In genomic region chr16:8806703-8807102, GRCm38 (mm10) we compare ENCODE assay signal across 7 mouse cellular contexts. TPM values are rescaled to one million over a fixed set of nuclear protein-coding genes. Genes with fewer than 3 reads are reported as not detected.
DNase-seq lines count a peak whose midpoint lies in the region; ATAC-seq and TF ChIP-seq lines count a peak whose summit lies in the region.

No protein-coding gene starts in this region.

- no peak overlapping the region for H3K4me3 ChIP-seq in layer of hippocampus, adult 2 months
- H3K4me3 ChIP-seq in ES-E14 (ENCODE audit: insufficient read depth in 1 of 2, low read depth in 1 of 2, low read length in 2 of 2, poor library complexity in 1 of 2, severe bottlenecking in 1 of 2): no peak overlapping the region
- no peak overlapping the region for H3K4me3 ChIP-seq in bone marrow, adult 2 months (replicated peaks; ENCODE audit: control insufficient read depth, low read depth, low read length)
- no peak overlapping the region for H3K4me3 ChIP-seq in limb, embryonic 11.5 days (ENCODE audit: low read depth, low read length)

- no peaks in the 10 kb centered on the region for H3K36me3 ChIP-seq in ES-E14 (ENCODE audit: control insufficient read depth, insufficient read depth, low read length, poor library complexity, severe bottlenecking)
- H3K36me3 ChIP-seq in limb, embryonic 11.5 days (ENCODE audit: control insufficient read depth, insufficient read depth, low read length): no peaks in the 10 kb centered on the region

- no peaks in the 10 kb centered on the region for H3K9me3 ChIP-seq in ES-E14 (ENCODE audit: control insufficient read depth, insufficient read depth, low read depth, low read length)
- no peaks in the 10 kb centered on the region for H3K9me3 ChIP-seq in limb, embryonic 11.5 days (ENCODE audit: control insufficient read depth, low read length)

- H3K27me3 ChIP-seq in limb, embryonic 11.5 days (ENCODE audit: control insufficient read depth, insufficient read depth, low read length): no peaks in the 10 kb centered on the region

- H3K9ac ChIP-seq in ES-E14 (ENCODE audit: insufficient read depth, low read depth, low read length, poor library complexity, severe bottlenecking): no peak overlapping the region
- no peak overlapping the region for H3K9ac ChIP-seq in limb, embryonic 11.5 days (ENCODE audit: low read length)

- peak; percentile 79 for TF ChIP-seq CTCF in layer of hippocampus, adult 2 months (conservative IDR thresholded peaks at IDR 0.05)
- peak; percentile 69 for TF ChIP-seq CTCF in bone marrow, adult 2 months (IDR thresholded peaks at IDR 0.05; ENCODE audit: control insufficient read depth, insufficient read depth, low read length)

- H3K27ac ChIP-seq in layer of hippocampus, adult 2 months: no peak overlapping the region
- no peak overlapping the region for H3K27ac ChIP-seq in ES-E14 (ENCODE audit: insufficient read depth, low read depth, low read length, poor library complexity, severe bottlenecking)
- no peak overlapping the region for H3K27ac ChIP-seq in bone marrow, adult 2 months (ENCODE audit: control insufficient read depth, insufficient read depth, low read depth, low read length, poor library complexity)
- H3K27ac ChIP-seq in limb, embryonic 11.5 days (replicated peaks; ENCODE audit: low read depth, low read length): no peak overlapping the region

- no peak for ATAC-seq in limb, embryonic 11.5 days (ENCODE audit: insufficient number of reproducible peaks, low FRiP score, low TSS enrichment, low read depth)

- DNase-seq in layer of hippocampus, adult 2 months (ENCODE audit: low spot score in 2 of 2): no peak
- DNase-seq in layer of hippocampus, adult 9-11 months: no peak
- no peak for DNase-seq in ES-E14 (ENCODE audit: low read depth, low spot score)
- peak; percentile 74 for DNase-seq in limb, embryonic 11.5 days (ENCODE audit: low spot score)
- DNase-seq in spleen, postnatal 14 days (ENCODE audit: low spot score in 2 of 2): peak; percentile 26 to 54
- no peak for DNase-seq in layer of hippocampus, postnatal 10 days (ENCODE audit: low spot score in 2 of 2)

- H3K4me2 ChIP-seq in limb, embryonic 11.5 days (ENCODE audit: low read depth, severe bottlenecking): no peak overlapping the region

- in situ Hi-C loops in ES-E14 (cut with MboI; ENCODE audit: low sequenced_read_pairs in 2 of 2, unreplicated experiment in 2 of 2): no loop called here

- no peak for TF ChIP-seq POLR2A in bone marrow, adult 2 months (IDR thresholded peaks at IDR 0.05; ENCODE audit: borderline replicate concordance, control insufficient read depth, low read depth, low read length)

- H3K4me1 ChIP-seq in ES-E14 (ENCODE audit: control insufficient read depth in 2 of 2, insufficient read depth in 2 of 2, low read length in 2 of 2, poor library complexity in 1 of 2): peaks cover under 1 to 12% of the 10 kb centered on the region in 2 experiments; a peak in 3 of 4 replicates
- H3K4me1 ChIP-seq in bone marrow, adult 2 months (ENCODE audit: control insufficient read depth, insufficient read depth, low read length): no peaks in the 10 kb centered on the region; the same call in 1 of the 2 replicates
- no peaks in the 10 kb centered on the region for H3K4me1 ChIP-seq in limb, embryonic 11.5 days (ENCODE audit: control insufficient read depth, insufficient read depth, low read length)

- WGBS in bone marrow, adult 2 months: 24% methylated on average over 4 of the region's 4 CpGs
- 21% methylated on average over 4 of the region's 4 CpGs for WGBS in limb, embryonic 11.5 days

TF ChIP-seq in ES-E14, 5 proteins besides CTCF, POLR2A, EP300 and RAD21:
- TF ChIP-seq CHD2 (IDR thresholded peaks at IDR 0.05; ENCODE audit: low read depth, low read length) (no peak), ZNF384 (IDR thresholded peaks at IDR 0.05; ENCODE audit: low read depth, low read length) (0 out of 2 replicates have a peak, but pooled peaks have one; percentile 12), MAFK (IDR thresholded peaks at IDR 0.05; ENCODE audit: insufficient read depth, low read depth, low read length) (no peak), ZC3H11A (IDR thresholded peaks at IDR 0.05; ENCODE audit: borderline replicate concordance, low read depth, low read length) (peak; percentile 31; the same call in 1 of the 2 replicates)

RNA-seq across cellular contexts. Expression of gene Usp7, which starts 14.6 kb away (rescaled TPM):
- total RNA-seq in layer of hippocampus, adult 2 months (2021): 100 to 1,000 TPM; 163 to 168 TPM
- total RNA-seq in ES-E14 (2012; rRNA removed): 242 and 291 TPM in 2 replicates
- 136 TPM in 2 replicates for polyA plus RNA-seq in bone marrow, adult 2 months (2011; ENCODE audit: insufficient read depth, insufficient read length, low replicate concordance, missing spikeins)
- 41.5 and 41.6 TPM in 2 replicates for polyA plus RNA-seq in limb, embryonic 11.5 days (2014; fragmentation: Nextera tagmentation; extraction: Ambion mirVana)
- 100 to 1,000 TPM; 153 to 157 TPM for total RNA-seq in layer of hippocampus, postnatal 10 days (2021)

RNA-seq across cellular contexts. Expression of gene 1810013L24Rik, which starts 23.2 kb away (rescaled TPM):
- 100 to 1,000 TPM; 103 to 107 TPM for total RNA-seq in layer of hippocampus, adult 2 months (2021)
- 46.6 and 47.4 TPM in 2 replicates for total RNA-seq in ES-E14 (2012; rRNA removed)
- polyA plus RNA-seq in bone marrow, adult 2 months (2011; ENCODE audit: insufficient read depth, insufficient read length, low replicate concordance, missing spikeins): 21.3 and 38.6 TPM in 2 replicates
- polyA plus RNA-seq in limb, embryonic 11.5 days (2014; fragmentation: Nextera tagmentation; extraction: Ambion mirVana): 16.2 and 16.4 TPM in 2 replicates
- total RNA-seq in layer of hippocampus, postnatal 10 days (2021): 100 to 1,000 TPM; 119 to 135 TPM

Comparison
In these comparisons a context has a peak if more than half of its experiments do, and no peak if none do; other contexts are left out.
1. DNase-seq: peak in limb, embryonic 11.5 days (single experiment) and spleen, postnatal 14 days (2 of 2); none in layer of hippocampus, adult 2 months (0 of 2), layer of hippocampus, adult 9-11 months (single experiment), ES-E14 (single experiment) and layer of hippocampus, postnatal 10 days (0 of 2).